Mouse (Mus musculus) MEL (cell line): ENCODE results near the gene Gm42417. TPM values are rescaled to one million over a fixed set of nuclear protein-coding genes. Genes with fewer than 3 reads are reported as not detected.

Experiments
- DNase-seq: peaks from one replicate; pipeline ENCODE4 v3.0.0; 2011; ENCODE audit warnings: low read depth, low spot score
- H3K27ac ChIP-seq: 2 replicates; pipeline ENCODE4 v1.5.1; 2012; ENCODE audit warnings: low read depth, mild to moderate bottlenecking, control low read depth, low read length, moderate library complexity; ENCODE audit not compliant: control insufficient read depth
- H3K27me3 ChIP-seq, 2 experiments: fragments of 150-350 bp in 1 of 2; sonication (generic) in 1 of 2; 2 replicates each; pipeline ENCODE4 v1.6.1; 2012; ENCODE audit warnings: low read length in 2 of 2, mild to moderate bottlenecking in 2 of 2, improper control_type of control experiment in 1 of 2, moderate library complexity in 1 of 2; ENCODE audit not compliant: insufficient read depth in 2 of 2, control insufficient read depth in 1 of 2
- H3K36me3 ChIP-seq, 2 experiments: 2 replicates each; pipeline ENCODE4 v1.6.1; 2012 to 2014; ENCODE audit warnings: low read length in 2 of 2, improper control_type of control experiment in 1 of 2, inconsistent platforms in 1 of 2, mild to moderate bottlenecking in 1 of 2; ENCODE audit not compliant: insufficient read depth in 2 of 2, control insufficient read depth in 1 of 2
- H3K4me1 ChIP-seq, 2 experiments: fragments of 150-350 bp in 1 of 2; sonication (generic) in 1 of 2; 2 replicates each; pipeline ENCODE4 v1.6.1; 2012; ENCODE audit warnings: low read length in 2 of 2, improper control_type of control experiment in 1 of 2, mild to moderate bottlenecking in 1 of 2; ENCODE audit not compliant: insufficient read depth in 2 of 2, control insufficient read depth in 1 of 2
- H3K4me3 ChIP-seq, 2 experiments: fragments of 150-350 bp in 1 of 2; sonication (generic) in 1 of 2; 2 replicates each; pipeline ENCODE4 v1.5.1; 2012; ENCODE audit warnings: low read depth in 2 of 2, low read length in 2 of 2, mild to moderate bottlenecking in 2 of 2, moderate library complexity in 2 of 2, control low read depth in 1 of 2, improper control_type of control experiment in 1 of 2; ENCODE audit not compliant: control insufficient read depth in 1 of 2, insufficient read depth in 1 of 2
- H3K79me2 ChIP-seq: 2 replicates; pipeline ENCODE4 v1.6.1; 2012; ENCODE audit warnings: mild to moderate bottlenecking, low read length, moderate library complexity; ENCODE audit not compliant: control insufficient read depth, poor library complexity, insufficient read depth
- H3K9ac ChIP-seq: 2 replicates; pipeline ENCODE4 v1.6.1; 2012; ENCODE audit warnings: low read depth, mild to moderate bottlenecking, control low read depth, low read length, moderate library complexity; ENCODE audit not compliant: control insufficient read depth, poor library complexity, severe bottlenecking
- H3K9me3 ChIP-seq: fragments of 150-350 bp; sonication (generic); replicated peaks from 2 replicates; pipeline ENCODE4 v1.6.1; 2012; ENCODE audit warnings: mild to moderate bottlenecking, low read length, improper control_type of control experiment, moderate library complexity; ENCODE audit not compliant: insufficient read depth
- CHD1 ChIP-seq: IDR thresholded peaks from 2 replicates; pipeline ENCODE4 v1.6.1; 2012; ENCODE audit warnings: low read depth, mild to moderate bottlenecking, inconsistent platforms, low read length, improper control_type of control experiment
- CHD2 ChIP-seq: IDR thresholded peaks from 2 replicates; pipeline ENCODE4 v1.6.1; 2011; ENCODE audit warnings: low read length, improper control_type of control experiment
- CTCF ChIP-seq, 3 experiments: IDR thresholded peaks in 2 of 3; conservative IDR thresholded peaks in 1 of 3; 2 replicates each; pipeline ENCODE4 v1.5.1; 2011 to 2012; ENCODE audit warnings: low read length in 3 of 3, low read depth in 2 of 3, mild to moderate bottlenecking in 2 of 3, improper control_type of control experiment in 1 of 3, inconsistent platforms in 1 of 3, mixed read lengths in 1 of 3, moderate library complexity in 1 of 3; ENCODE audit not compliant: control insufficient read depth in 1 of 3, insufficient read depth in 1 of 3, poor library complexity in 1 of 3, severe bottlenecking in 1 of 3
- EP300 ChIP-seq, 2 experiments: IDR thresholded peaks; 2 replicates each; pipeline ENCODE4 v1.6.1; 2011; ENCODE audit warnings: improper control_type of control experiment in 2 of 2, low read length in 2 of 2, low read depth in 1 of 2, mild to moderate bottlenecking in 1 of 2
- GABPA ChIP-seq: IDR thresholded peaks from 2 replicates; pipeline ENCODE4 v1.6.1; 2012; ENCODE audit warnings: low read depth, mild to moderate bottlenecking, inconsistent platforms, low read length, improper control_type of control experiment, moderate library complexity
- HCFC1 ChIP-seq: IDR thresholded peaks from 2 replicates; pipeline ENCODE4 v1.6.1; 2012; ENCODE audit warnings: low read depth, mild to moderate bottlenecking, inconsistent platforms, low read length, improper control_type of control experiment, moderate library complexity
- JUND ChIP-seq: IDR thresholded peaks from 2 replicates; pipeline ENCODE4 v1.6.1; 2011; ENCODE audit warnings: low read depth, mild to moderate bottlenecking, improper control_type of control experiment, low read length
- MAX ChIP-seq: IDR thresholded peaks from 2 replicates; pipeline ENCODE4 v1.6.1; 2011; ENCODE audit warnings: low read length, improper control_type of control experiment
- MEF2A ChIP-seq: IDR thresholded peaks from 2 replicates; pipeline ENCODE4 v1.6.1; 2014; ENCODE audit warnings: low read depth, mild to moderate bottlenecking, inconsistent platforms, low read length, improper control_type of control experiment; ENCODE audit not compliant: poor library complexity, insufficient replicate concordance, severe bottlenecking; ENCODE audit errors: extremely low read depth
- MXI1 ChIP-seq: IDR thresholded peaks from 2 replicates; pipeline ENCODE4 v1.6.1; 2011; ENCODE audit warnings: mild to moderate bottlenecking, low read depth, low read length, improper control_type of control experiment
- MYB ChIP-seq: IDR thresholded peaks from 2 replicates; pipeline ENCODE4 v1.6.1; 2011; ENCODE audit warnings: mild to moderate bottlenecking, low read depth, low read length, improper control_type of control experiment
- POLR2AphosphoS5 ChIP-seq: IDR thresholded peaks from 2 replicates; pipeline ENCODE4 v1.6.1; 2012; ENCODE audit warnings: low read depth, borderline replicate concordance, mild to moderate bottlenecking, inconsistent platforms, low read length, moderate library complexity, mixed read lengths
- RAD21 ChIP-seq: IDR thresholded peaks from 2 replicates; pipeline ENCODE4 v1.6.1; 2011; ENCODE audit warnings: mild to moderate bottlenecking, low read depth, low read length, improper control_type of control experiment
- SIN3A ChIP-seq: IDR thresholded peaks from 2 replicates; pipeline ENCODE4 v1.6.1; 2012; ENCODE audit warnings: low read length, improper control_type of control experiment, inconsistent platforms
- SMC3 ChIP-seq: IDR thresholded peaks from 2 replicates; pipeline ENCODE4 v1.6.1; 2011; ENCODE audit warnings: low read depth, low read length, improper control_type of control experiment
- TAL1 ChIP-seq: IDR thresholded peaks from 2 replicates; pipeline ENCODE4 v1.6.1; 2012; ENCODE audit warnings: mild to moderate bottlenecking, inconsistent platforms, low read length, moderate library complexity, mixed read lengths
- TBP ChIP-seq: IDR thresholded peaks from 2 replicates; pipeline ENCODE4 v1.8.0; 2011; ENCODE audit warnings: low read depth, low read length, improper control_type of control experiment
- USF1 ChIP-seq: IDR thresholded peaks from 2 replicates; pipeline ENCODE4 v1.6.1; 2014; ENCODE audit warnings: low read depth, mild to moderate bottlenecking, inconsistent platforms, low read length, improper control_type of control experiment, moderate library complexity
- ZC3H11A ChIP-seq: IDR thresholded peaks from 2 replicates; pipeline ENCODE4 v1.6.1; 2012; ENCODE audit warnings: low read depth, mild to moderate bottlenecking, inconsistent platforms, low read length, improper control_type of control experiment
- ZKSCAN1 ChIP-seq: IDR thresholded peaks from 2 replicates; pipeline ENCODE4 v1.6.1; 2012; ENCODE audit warnings: low read depth, mild to moderate bottlenecking, inconsistent platforms, low read length, improper control_type of control experiment, moderate library complexity
- ZMIZ1 ChIP-seq: IDR thresholded peaks from 2 replicates; pipeline ENCODE4 v1.6.1; 2012; ENCODE audit warnings: low read depth, mild to moderate bottlenecking, inconsistent platforms, low read length, improper control_type of control experiment, moderate library complexity
- polyA plus RNA-seq, 2 experiments: library from polyadenylated mRNA; stranded (reverse) in 1 of 2; unstranded in 1 of 2; fragments of >175 nt in 1 of 2; fragments of >200 nt in 1 of 2; gene quantifications; 2 replicates each; pipeline versions ENCODE4 v1.2.1 to v1.2.4; 2012; ENCODE audit warnings: low replicate concordance in 2 of 2, low read depth in 1 of 2; ENCODE audit not compliant: insufficient read length in 2 of 2, insufficient read depth in 1 of 2, missing spikeins in 1 of 2
- total RNA-seq: library from RNA; depleted of rRNA; stranded (reverse); fragments of 300-350 nt; gene quantifications from 2 replicates; pipeline ENCODE4 v1.2.3, GENCODE M21; 2012

Gm42417 gene
- total and polyA plus RNA-seq, 3 experiments = 0.74 TPM; not detected in 2

GRCm38 (mm10) chr1:36501261-36501660 lies 38.0 kb downstream of the Gm42417 start (continued):
- no peak for TF ChIP-seq ZMIZ1
- TF ChIP-seq ZC3H11A = peak; percentile 61
- TF ChIP-seq MXI1 = no peak

- Histone ChIP-seq H3K4me1 (no peaks in the 10 kb centered on the region), H3K36me3 (no peaks in the 10 kb centered on the region), H3K79me2 (no peaks in the 10 kb centered on the region), H3K27ac (no peak overlapping the region), H3K9ac (no peak overlapping the region), H3K27me3 (no peaks in the 10 kb centered on the region), H3K9me3 (no peaks in the 10 kb centered on the region), H3K4me3 (no peak overlapping the region)
- no peak for TF ChIP-seq ZKSCAN1
- no peak for DNase-seq
Observed at GRCm38 (mm10) chr1:36497312-36497711, 41.9 kb downstream of the Gm42417 start.

- no peaks in the 10 kb centered on the region for H3K9me3 ChIP-seq
- peak in 2 of 3 experiments; percentile 25 to 43; a peak in 4 of 6 replicates for TF ChIP-seq CTCF (IDR thresholded peaks at IDR 0.05 in 2 of 3, conservative IDR thresholded peaks at IDR 0.05 in 1 of 3; ENCODE audit: control insufficient read depth in 1 of 3, insufficient read depth in 1 of 3, low read depth in 2 of 3, low read length in 3 of 3, poor library complexity in 1 of 3, severe bottlenecking in 1 of 3)
- TF ChIP-seq EP300 (IDR thresholded peaks at IDR 0.05; ENCODE audit: low read depth in 1 of 2, low read length in 2 of 2) = no peak
- peak; percentile 50 for TF ChIP-seq RAD21
- TF ChIP-seq SMC3 = peak; percentile 44
- TF ChIP-seq, all 39 proteins: peak for 3
- H3K36me3 ChIP-seq = no peaks in the 10 kb centered on the region
- no peaks in the 10 kb centered on the region for H3K4me1 ChIP-seq
- no peaks in the 10 kb centered on the region for H3K27me3 ChIP-seq
- DNase-seq = no peak
- H3K79me2 ChIP-seq = no peaks in the 10 kb centered on the region
- no peak overlapping the region for H3K9ac ChIP-seq
- no peak overlapping the region for H3K4me3 ChIP-seq
- H3K27ac ChIP-seq = no peak overlapping the region
Observed at GRCm38 (mm10) chr1:36496719-36497118, 42.5 kb downstream of the Gm42417 start.

GRCm38 (mm10) chr1:36493299-36493698 lies 45.9 kb downstream of the Gm42417 start:
- no peaks in the 10 kb centered on the region for H3K27me3 ChIP-seq
- H3K4me1 ChIP-seq = no peaks in the 10 kb centered on the region
- H3K79me2 ChIP-seq = no peaks in the 10 kb centered on the region
- no peak for DNase-seq
- no peak overlapping the region for H3K27ac ChIP-seq
- TF ChIP-seq SMC3 (no peak), JUND (no peak), MYB (no peak), ZKSCAN1 (no peak), ZMIZ1 (no peak), TBP (no peak), CTCF (IDR thresholded peaks at IDR 0.05 in 2 of 3, conservative IDR thresholded peaks at IDR 0.05 in 1 of 3; ENCODE audit: control insufficient read depth in 1 of 3, insufficient read depth in 1 of 3, low read depth in 2 of 3, low read length in 3 of 3, poor library complexity in 1 of 3, severe bottlenecking in 1 of 3) (no peak), POLR2AphosphoS5 (no peak), TAL1 (no peak), USF1 (no peak), CHD2 (no peak), RAD21 (no peak), CHD1 (no peak), MEF2A (no peak), MAX (no peak), SIN3A (no peak), GABPA (no peak), HCFC1 (no peak)
- TF ChIP-seq, all 39 proteins: peak for 0
- Histone ChIP-seq H3K36me3 (no peaks in the 10 kb centered on the region), H3K4me3 (no peak overlapping the region), H3K9ac (no peak overlapping the region), H3K9me3 (no peaks in the 10 kb centered on the region)
